Mouse (Mus musculus) stomach, embryonic 15.5 days (tissue): ENCODE measurements around the gene Cul5. TPM values are rescaled to one million over a fixed set of nuclear protein-coding genes. Genes with fewer than 3 reads are reported as not detected.

Experiments
- ATAC-seq: fragments of 200-750 bp; cut with Nextera tagmentation; 2 replicates; pipeline ENCODE4 v1.8.0; 2017; ENCODE audit warnings: low read depth, moderate number of reproducible peaks, moderate TSS enrichment; ENCODE audit not compliant: insufficient read depth, low FRiP score
- H3K27ac ChIP-seq: fragments of 300-500 bp; sonication (generic); 2 replicates; pipeline ENCODE4 v1.5.1; 2015; ENCODE audit warnings: mild to moderate bottlenecking, inconsistent platforms
- H3K27me3 ChIP-seq: fragments of 300-500 bp; sonication (generic); replicated peaks from 2 replicates; pipeline ENCODE4 v1.6.1; 2015; ENCODE audit warnings: inconsistent platforms
- H3K36me3 ChIP-seq: fragments of 300-500 bp; sonication (generic); 2 replicates; pipeline ENCODE4 v1.6.1; 2015; ENCODE audit warnings: inconsistent platforms
- H3K4me1 ChIP-seq: fragments of 300-500 bp; sonication (generic); 2 replicates; pipeline ENCODE4 v1.6.1; 2015; ENCODE audit warnings: inconsistent platforms
- H3K4me2 ChIP-seq: fragments of 300-500 bp; sonication (generic); 2 replicates; pipeline ENCODE4 v1.6.1; 2015; ENCODE audit warnings: mild to moderate bottlenecking, inconsistent platforms
- H3K4me3 ChIP-seq: fragments of 300-500 bp; sonication (generic); replicated peaks from 2 replicates; pipeline ENCODE4 v1.5.1; 2015; ENCODE audit warnings: inconsistent platforms
- H3K9ac ChIP-seq: fragments of 300-500 bp; sonication (generic); 2 replicates; pipeline ENCODE4 v1.6.1; 2015; ENCODE audit warnings: inconsistent platforms
- H3K9me3 ChIP-seq: fragments of 300-500 bp; sonication (generic); 2 replicates; pipeline ENCODE4 v1.6.1; 2016; ENCODE audit warnings: inconsistent platforms
- WGBS: fragments of 180-500 bp; shearing (Covaris S2); methylation state at CpG from one replicate; pipeline ENCODE4 v1.1.7; 2015; 5-methylcytosine and 5-hydroxymethylcytosine counted together
- polyA plus RNA-seq: library from polyadenylated mRNA; unstranded; fragments of >200 nt; fragmentation: Nextera tagmentation; extraction: Ambion mirVana; gene quantifications from 2 replicates; pipeline ENCODE4 v1.2.1, GENCODE M21; 2015

The Cul5 gene
- polyA plus RNA-seq, 1 experiment from 2014 or later, result 32.7 TPM

GRCm38 (mm10) chr9:53667020-53667669 lies 2.7 kb downstream of the Cul5 start:
- H3K27me3 ChIP-seq, result no peaks in the 10 kb centered on the region
- under 1% methylated on average over 74 of the region's 74 CpGs for WGBS
- ATAC-seq, result peak; percentile 98
- H3K27ac ChIP-seq, result peak overlapping the region; percentile 96
- peak overlapping the region; percentile 98 for H3K9ac ChIP-seq
- peak overlapping the region; percentile 79 for H3K4me2 ChIP-seq
- no peaks in the 10 kb centered on the region for H3K36me3 ChIP-seq
- peak overlapping the region; percentile 79 for H3K4me3 ChIP-seq
- no peaks in the 10 kb centered on the region for H3K9me3 ChIP-seq
- H3K4me1 ChIP-seq, result 0 out of 2 replicates have a peak, but pooled peaks cover 4% of the 10 kb centered on the region

GRCm38 (mm10) chr9:53666665-53667019 lies 3.2 kb downstream of the Cul5 start:
- ATAC-seq, result no peak
- under 1% methylated on average over 28 of the region's 28 CpGs for WGBS
- Histone ChIP-seq H3K4me3 (peak overlapping the region; percentile 79), H3K36me3 (no peaks in the 10 kb centered on the region), H3K9ac (peak overlapping the region; percentile 98), H3K27me3 (no peaks in the 10 kb centered on the region), H3K27ac (peak overlapping the region; percentile 96), H3K4me1 (0 out of 2 replicates have a peak, but pooled peaks cover 4% of the 10 kb centered on the region), H3K4me2 (peak overlapping the region; percentile 79), H3K9me3 (no peaks in the 10 kb centered on the region)

- Histone ChIP-seq H3K4me1 (0 out of 2 replicates have a peak, but pooled peaks cover 4% of the 10 kb centered on the region), H3K27me3 (no peaks in the 10 kb centered on the region), H3K36me3 (no peaks in the 10 kb centered on the region), H3K9me3 (no peaks in the 10 kb centered on the region), H3K4me2 (peak overlapping the region; percentile 79), H3K4me3 (no peak overlapping the region), H3K27ac (no peak overlapping the region), H3K9ac (no peak overlapping the region)
- ATAC-seq, result no peak
Observed at GRCm38 (mm10) chr9:53665428-53665827, 4.4 kb downstream of the Cul5 start.

- no peaks in the 10 kb centered on the region for H3K9me3 ChIP-seq
- H3K9ac ChIP-seq, result no peak overlapping the region
- 66% methylated on average over 2 of the region's 2 CpGs for WGBS
- H3K4me1 ChIP-seq, result 0 out of 2 replicates have a peak, but pooled peaks cover 4% of the 10 kb centered on the region
- no peak overlapping the region for H3K27ac ChIP-seq
- no peaks in the 10 kb centered on the region for H3K36me3 ChIP-seq
- no peak overlapping the region for H3K4me3 ChIP-seq
- no peak for ATAC-seq
- H3K4me2 ChIP-seq, result no peak overlapping the region
- H3K27me3 ChIP-seq, result no peaks in the 10 kb centered on the region
Observed at GRCm38 (mm10) chr9:53664819-53665218, 5.0 kb downstream of the Cul5 start.

- Histone ChIP-seq H3K36me3 (peaks cover 21% of the 10 kb centered on the region), H3K9me3 (no peaks in the 10 kb centered on the region), H3K4me3 (no peak overlapping the region), H3K9ac (no peak overlapping the region), H3K27me3 (no peaks in the 10 kb centered on the region), H3K4me2 (no peak overlapping the region), H3K27ac (no peak overlapping the region), H3K4me1 (no peaks in the 10 kb centered on the region)
- ATAC-seq, result no peak
- WGBS, result 93% methylated on average over 6 of the region's 6 CpGs
Observed at GRCm38 (mm10) chr9:53634796-53635195, 35.0 kb downstream of the Cul5 start.

- Histone ChIP-seq H3K9ac (no peak overlapping the region), H3K9me3 (no peaks in the 10 kb centered on the region), H3K27ac (no peak overlapping the region), H3K27me3 (no peaks in the 10 kb centered on the region), H3K4me3 (no peak overlapping the region), H3K4me2 (no peak overlapping the region), H3K36me3 (0 out of 2 replicates have a peak, but pooled peaks cover 5% of the 10 kb centered on the region), H3K4me1 (no peaks in the 10 kb centered on the region)
- 69% methylated on average over 8 of the region's 8 CpGs for WGBS
- no peak for ATAC-seq
Observed at GRCm38 (mm10) chr9:53615246-53615645, 54.6 kb downstream of the Cul5 start.

- Histone ChIP-seq H3K9me3 (no peaks in the 10 kb centered on the region), H3K27me3 (no peaks in the 10 kb centered on the region), H3K4me1 (0 out of 2 replicates have a peak, but pooled peaks cover under 1% of the 10 kb centered on the region), H3K27ac (no peak overlapping the region), H3K4me2 (no peak overlapping the region), H3K4me3 (no peak overlapping the region), H3K9ac (no peak overlapping the region), H3K36me3 (0 out of 2 replicates have a peak, but pooled peaks cover under 1% of the 10 kb centered on the region)
- WGBS, result 80% methylated on average over 4 of the region's 4 CpGs
- ATAC-seq, result no peak
Observed at GRCm38 (mm10) chr9:53614286-53614685, 55.5 kb downstream of the Cul5 start.

GRCm38 (mm10) chr9:53609968-53610781 lies 59.6 kb downstream of the Cul5 start, which contains the start of gene Acat1:
Gene Acat1 (minus strand): TSS chr9:53610382.
- Histone ChIP-seq H3K9ac (peak within 1 kb of the TSS; percentile 72), H3K36me3 (no peaks in the 10 kb centered on the region), H3K4me2 (peak within 1 kb of the TSS; percentile 78), H3K27me3 (no peaks in the 10 kb centered on the region), H3K27ac (0 out of 2 replicates have a peak within 1 kb of the TSS, but pooled peaks have one; percentile 52), H3K4me1 (0 out of 2 replicates have a peak, but pooled peaks cover 5% of the 10 kb centered on the region), H3K9me3 (no peaks in the 10 kb centered on the region), H3K4me3 (peak within 1 kb of the TSS; percentile 64)
- ATAC-seq, result peak; percentile 99
- WGBS, result 3% methylated on average over 52 of the region's 52 CpGs

GRCm38 (mm10) chr9:53609306-53609967 lies 60.4 kb downstream of the Cul5 start:
- H3K27me3 ChIP-seq, result no peaks in the 10 kb centered on the region
- H3K4me2 ChIP-seq, result peak overlapping the region; percentile 78
- 0 out of 2 replicates have a peak overlapping the region, but pooled peaks have one; percentile 52 for H3K27ac ChIP-seq
- 0 out of 2 replicates have a peak, but pooled peaks cover 11% of the 10 kb centered on the region for H3K4me1 ChIP-seq
- H3K9ac ChIP-seq, result peak overlapping the region; percentile 72
- H3K36me3 ChIP-seq, result no peaks in the 10 kb centered on the region
- 73% methylated on average over 12 of the region's 12 CpGs for WGBS
- ATAC-seq, result no peak
- no peaks in the 10 kb centered on the region for H3K9me3 ChIP-seq
- H3K4me3 ChIP-seq, result peak overlapping the region; percentile 64

GRCm38 (mm10) chr9:53607816-53608215 lies 62.0 kb downstream of the Cul5 start:
- H3K9me3 ChIP-seq, result no peaks in the 10 kb centered on the region
- H3K9ac ChIP-seq, result no peak overlapping the region
- H3K27me3 ChIP-seq, result no peaks in the 10 kb centered on the region
- H3K4me1 ChIP-seq, result 0 out of 2 replicates have a peak, but pooled peaks cover 11% of the 10 kb centered on the region
- no peak overlapping the region for H3K4me2 ChIP-seq
- ATAC-seq, result no peak
- H3K4me3 ChIP-seq, result no peak overlapping the region
- H3K27ac ChIP-seq, result no peak overlapping the region
- 90% methylated on average over 4 of the region's 4 CpGs for WGBS
- H3K36me3 ChIP-seq, result no peaks in the 10 kb centered on the region

GRCm38 (mm10) chr9:53607192-53607591 lies 62.6 kb downstream of the Cul5 start:
- no peaks in the 10 kb centered on the region for H3K27me3 ChIP-seq
- H3K36me3 ChIP-seq, result no peaks in the 10 kb centered on the region
- H3K4me2 ChIP-seq, result no peak overlapping the region
- no peaks in the 10 kb centered on the region for H3K9me3 ChIP-seq
- H3K27ac ChIP-seq, result no peak overlapping the region
- H3K4me1 ChIP-seq, result 0 out of 2 replicates have a peak, but pooled peaks cover 11% of the 10 kb centered on the region
- 88% methylated on average over 3 of the region's 3 CpGs for WGBS
- ATAC-seq, result no peak
- H3K4me3 ChIP-seq, result no peak overlapping the region
- no peak overlapping the region for H3K9ac ChIP-seq
